Mouse (Mus musculus): ENCODE results near the gene Znrd1.
"Not testable (repeated sequence)": the region's sequence is repeated elsewhere in the genome, so short reads cannot be mapped to it uniquely, and the experiment has no call there.

Gene Znrd1

GRCm38 (mm10) chr17:36957999-36958743 lies at the start of gene Znrd1, which contains the start of gene Znrd1as:
Gene Znrd1 (minus strand): TSS chr17:36958559.
Gene Znrd1as (plus strand): TSS chr17:36958592.
- peak; percentile 98 for DNase-seq (ENCODE audit: low read depth, low spot score)

DNA sequence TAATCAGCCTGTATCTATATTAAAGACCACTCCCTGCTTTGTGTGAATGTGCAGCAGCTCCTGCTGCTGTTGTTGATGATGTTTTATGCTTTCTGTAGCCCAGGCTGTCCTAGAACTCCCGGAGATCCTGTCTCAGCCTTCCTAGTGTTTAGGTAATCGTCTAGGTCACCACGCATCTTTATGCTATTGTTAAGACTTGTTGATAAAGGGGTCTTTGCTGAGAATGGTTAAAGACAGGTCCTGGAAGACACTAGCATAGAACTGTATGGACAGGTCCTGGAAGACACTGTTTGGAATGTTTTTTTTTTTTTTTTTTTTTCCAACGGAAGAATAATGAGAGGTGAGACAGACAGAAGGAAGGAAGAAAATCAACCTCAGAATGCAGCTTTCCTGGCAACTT lies 45.0 kb upstream of the Znrd1 start:
- DNase-seq (ENCODE audit: low read depth, low spot score), result no peak

DNA sequence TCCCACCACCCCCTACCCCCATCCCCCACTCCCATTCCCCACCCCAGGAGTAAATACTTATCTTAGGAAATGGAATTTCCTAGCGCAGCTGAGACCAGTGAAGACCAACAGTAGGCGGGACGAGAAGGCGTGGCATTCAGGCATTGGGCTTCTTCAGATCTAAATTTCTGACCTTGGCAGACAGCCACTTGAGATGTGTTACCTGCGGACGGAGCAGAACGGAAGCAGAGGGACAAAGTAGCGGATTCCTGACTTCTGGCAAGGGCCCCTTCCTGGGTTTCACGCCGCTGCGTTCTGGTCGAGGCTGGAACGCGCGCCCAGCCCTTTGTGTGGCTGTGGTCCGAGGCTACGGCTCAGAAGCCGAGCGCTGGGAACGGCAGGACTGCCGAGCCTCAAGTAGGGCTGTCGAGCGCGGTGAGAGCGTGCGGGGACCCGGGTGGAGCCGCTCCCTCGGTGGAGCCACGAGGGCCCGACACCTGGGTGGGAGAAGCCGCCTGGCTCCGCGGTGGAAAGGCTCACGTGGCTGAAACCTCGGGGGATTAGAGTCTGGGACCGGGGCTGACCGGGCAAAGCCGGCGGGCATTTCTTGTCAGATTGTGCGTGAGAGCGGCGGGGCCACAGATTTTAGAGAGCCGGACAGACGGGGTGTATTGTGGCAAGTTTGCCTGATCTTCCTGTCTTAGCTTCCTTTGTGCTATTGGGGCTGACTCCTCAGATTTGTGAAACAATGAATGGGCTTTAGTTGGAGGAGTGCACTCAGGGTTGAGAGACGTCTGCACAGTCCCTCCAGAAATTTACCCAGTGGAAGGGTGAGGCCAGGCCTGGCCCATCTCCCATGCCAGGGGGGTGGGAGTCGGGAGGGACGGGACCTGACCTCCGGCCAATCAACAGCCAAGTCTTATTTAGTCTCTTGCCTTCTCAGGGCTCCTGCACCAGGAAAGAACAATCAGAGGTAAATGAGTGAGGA lies 44.3 kb upstream of the Znrd1 start:
- peak; percentile 91 for DNase-seq (ENCODE audit: low read depth, low spot score)

DNA sequence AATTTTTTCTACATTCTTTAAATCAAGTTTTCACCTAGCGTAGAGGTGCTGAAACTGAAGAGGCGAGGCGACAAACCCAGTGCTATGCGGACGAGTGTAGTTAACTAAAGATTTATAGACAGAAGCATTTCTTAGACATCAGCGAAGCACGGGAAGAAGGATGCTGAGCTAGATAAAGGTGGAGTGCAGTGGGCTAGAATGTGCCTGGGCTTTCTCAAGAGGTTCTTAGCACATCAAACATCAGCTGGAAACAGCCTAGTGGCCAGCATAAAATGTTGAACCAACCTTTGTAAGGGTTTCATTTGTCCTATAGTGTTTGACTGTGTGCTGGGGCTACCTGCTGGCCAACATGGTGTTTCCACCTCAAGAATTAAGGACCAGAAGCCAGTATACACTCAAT lies 42.5 kb upstream of the Znrd1 start, which contains the start of gene Zfp57:
TSS of gene Zfp57 (plus strand) at position 301 of the 400 bp plus-strand sequence.
- DNase-seq (ENCODE audit: low read depth, low spot score), result no peak

DNA sequence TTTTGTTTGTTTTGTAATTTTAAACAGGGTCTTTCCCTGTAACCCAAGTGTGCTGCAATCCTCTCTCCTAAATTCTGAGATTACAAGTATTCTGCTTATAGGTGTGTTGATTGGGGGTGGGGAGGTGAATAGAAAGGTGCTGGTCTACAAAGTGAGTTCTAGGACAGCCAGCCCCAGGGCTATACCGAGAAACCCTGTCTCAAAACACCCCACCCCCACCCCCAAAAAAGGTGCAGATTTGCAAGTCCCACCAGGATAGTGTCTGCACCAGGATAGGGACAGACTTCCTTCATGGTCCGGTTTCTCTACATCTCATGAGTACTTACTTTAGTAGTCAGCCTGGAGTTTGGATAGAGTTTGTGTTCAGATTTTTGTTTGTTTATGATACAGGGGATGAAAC lies 40.1 kb upstream of the Znrd1 start:
- DNase-seq (ENCODE audit: low read depth, low spot score), result no peak

DNA sequence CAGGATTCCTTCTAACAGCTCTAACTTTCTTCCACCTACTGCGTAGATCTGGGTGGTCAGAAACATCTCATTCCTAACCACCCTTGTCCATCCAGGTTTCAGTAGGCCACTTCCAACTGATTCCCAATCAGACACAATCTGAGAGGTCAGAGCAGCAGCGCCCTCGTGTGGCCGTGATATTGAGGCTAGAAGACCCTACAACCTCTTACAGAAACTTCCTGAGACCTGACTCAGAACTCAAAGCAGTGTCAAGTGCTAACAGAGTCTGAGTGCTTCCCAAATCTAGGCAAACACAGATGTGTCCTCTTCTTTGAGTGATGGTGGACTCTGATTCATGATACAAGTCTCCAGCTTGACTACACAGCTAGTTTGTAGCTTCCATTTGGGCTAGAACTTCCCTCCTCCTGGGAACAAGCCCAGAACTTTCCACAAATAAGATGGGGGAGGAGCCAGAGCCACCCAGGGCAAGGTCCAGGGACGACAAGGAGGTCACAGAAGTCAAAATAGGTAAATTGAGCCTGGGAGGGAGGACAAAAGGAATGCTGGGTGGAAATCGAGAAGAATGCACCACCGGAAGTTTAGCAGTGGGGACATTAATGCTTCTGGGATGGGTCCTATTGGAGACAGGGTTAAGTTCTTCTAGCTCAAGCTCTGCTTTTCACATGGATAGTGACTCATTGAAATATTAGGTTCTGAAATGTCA lies 38.8 kb upstream of the Znrd1 start:
- peak; percentile 83 for DNase-seq (ENCODE audit: low read depth, low spot score)

GRCm38 (mm10) chr17:36995448-36995847 lies 37.1 kb upstream of the Znrd1 start:
- DNase-seq (ENCODE audit: low read depth, low spot score), result no peak

DNA sequence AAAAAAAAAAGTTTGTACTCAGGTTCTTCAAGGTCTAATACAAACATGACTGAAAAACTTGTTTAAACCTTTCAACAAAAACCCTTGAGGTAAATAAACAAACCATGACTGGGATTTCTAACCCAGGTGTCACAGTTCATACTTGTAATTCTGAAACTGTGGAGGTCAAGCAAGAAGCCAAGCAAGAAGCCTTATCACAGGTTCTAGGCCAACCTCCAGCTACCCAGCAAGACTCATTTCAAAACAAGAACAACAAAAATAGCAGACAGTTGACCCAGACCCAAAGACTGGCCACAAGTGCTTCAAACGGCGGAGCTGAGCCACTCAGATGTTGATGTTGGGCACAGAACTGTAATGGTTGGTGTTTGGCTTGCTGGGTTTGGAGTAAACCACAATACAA lies 36.2 kb upstream of the Znrd1 start:
- no peak for DNase-seq (ENCODE audit: low read depth, low spot score)

DNA sequence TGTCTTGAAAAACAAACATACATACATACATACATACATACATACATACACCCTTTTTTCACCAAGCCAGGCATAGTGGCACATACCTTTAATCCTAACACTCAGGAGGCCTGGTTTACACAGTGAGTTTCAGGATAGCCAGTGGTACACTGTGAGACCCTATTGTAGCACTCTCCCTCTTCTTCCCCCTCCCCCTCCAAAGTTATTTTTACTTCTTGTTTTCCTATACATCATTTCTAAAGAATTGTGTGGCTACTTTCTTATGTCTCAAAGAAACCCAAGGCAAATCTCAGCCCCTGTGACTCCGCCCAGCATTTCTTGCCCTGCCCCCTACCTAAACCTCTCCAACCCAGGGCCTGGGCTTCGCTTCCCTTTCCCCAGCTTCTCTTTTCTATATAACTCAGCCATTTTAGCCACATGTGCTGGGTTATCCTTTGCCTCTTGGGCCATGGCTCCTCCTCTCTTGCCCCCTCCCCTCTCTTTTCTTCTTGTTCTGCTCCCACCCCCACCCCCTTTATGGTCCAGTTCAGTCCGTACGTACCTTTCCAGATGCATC lies 35.5 kb upstream of the Znrd1 start:
- DNase-seq (ENCODE audit: low read depth, low spot score), result no peak

- no peak for DNase-seq (ENCODE audit: low read depth, low spot score)
Observed at GRCm38 (mm10) chr17:36992336-36993104, 34.2 kb upstream of the Znrd1 start.

GRCm38 (mm10) chr17:36990630-36991029 lies 32.3 kb upstream of the Znrd1 start:
- not testable (repeated sequence) for DNase-seq (ENCODE audit: low read depth, low spot score)

- no peak for DNase-seq (ENCODE audit: low read depth, low spot score)
Observed at GRCm38 (mm10) chr17:36989437-36989836, 31.1 kb upstream of the Znrd1 start, which contains the start of gene H2-M5. Gene H2-M5 (minus strand): TSS chr17:36989537.

GRCm38 (mm10) chr17:36988475-36988874 lies 30.1 kb upstream of the Znrd1 start:
- DNase-seq (ENCODE audit: low read depth, low spot score), result no peak

GRCm38 (mm10) chr17:36982253-36983155 lies 24.1 kb upstream of the Znrd1 start:
- peak; percentile 46 for DNase-seq (ENCODE audit: low read depth, low spot score)

DNA sequence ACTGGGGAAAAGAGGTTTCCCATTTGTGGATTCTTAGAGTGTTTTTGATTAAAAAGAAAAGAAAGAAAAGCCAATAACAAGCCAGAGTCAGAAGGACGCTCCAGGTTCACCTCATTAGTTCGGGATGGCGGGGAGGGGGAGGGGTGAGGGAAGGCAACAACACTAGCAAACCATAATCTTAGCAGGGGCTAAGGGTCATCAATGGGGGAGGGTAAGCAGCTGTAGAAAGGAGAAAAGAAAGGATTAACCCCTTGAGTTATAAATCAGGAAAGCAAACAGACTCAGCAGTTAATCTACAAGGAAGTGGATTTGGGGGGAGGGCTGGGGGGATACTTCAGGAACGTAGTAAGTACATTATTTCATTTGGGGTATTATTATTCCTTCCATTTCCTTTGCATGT lies 23.5 kb upstream of the Znrd1 start:
- no peak for DNase-seq (ENCODE audit: low read depth, low spot score)

GRCm38 (mm10) chr17:36981221-36981813 lies 23.0 kb upstream of the Znrd1 start, which contains the start of gene 2410137M14Rik:
Gene 2410137M14Rik (minus strand): TSS chr17:36981237.
- DNase-seq (ENCODE audit: low read depth, low spot score), result no peak

DNA sequence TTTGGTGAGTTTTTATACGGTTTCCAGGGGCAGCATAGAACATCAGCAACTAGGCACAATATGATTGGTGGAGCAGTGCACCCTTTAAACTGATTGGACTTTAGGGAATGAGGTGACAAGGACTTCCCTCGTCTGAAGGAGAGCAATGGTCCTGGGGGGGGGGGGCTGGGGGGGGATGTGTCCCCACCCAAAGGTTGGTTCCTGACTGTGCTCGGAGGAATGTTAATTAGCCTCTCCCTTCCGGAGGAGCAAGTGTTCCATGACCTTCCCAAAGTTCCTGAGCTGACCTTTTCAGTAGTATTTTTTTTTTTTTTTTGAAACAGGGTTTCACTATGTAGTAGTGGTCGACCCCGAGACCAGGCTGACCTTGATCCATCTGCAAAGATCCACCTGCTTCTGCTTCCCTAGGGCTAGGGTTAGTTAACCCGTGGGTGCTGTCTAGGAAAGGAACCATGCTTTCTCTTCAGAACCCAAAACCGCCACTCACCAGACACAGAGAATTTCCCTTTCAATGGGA lies 15.0 kb upstream of the Znrd1 start:
- DNase-seq (ENCODE audit: low read depth, low spot score), result no peak

DNA sequence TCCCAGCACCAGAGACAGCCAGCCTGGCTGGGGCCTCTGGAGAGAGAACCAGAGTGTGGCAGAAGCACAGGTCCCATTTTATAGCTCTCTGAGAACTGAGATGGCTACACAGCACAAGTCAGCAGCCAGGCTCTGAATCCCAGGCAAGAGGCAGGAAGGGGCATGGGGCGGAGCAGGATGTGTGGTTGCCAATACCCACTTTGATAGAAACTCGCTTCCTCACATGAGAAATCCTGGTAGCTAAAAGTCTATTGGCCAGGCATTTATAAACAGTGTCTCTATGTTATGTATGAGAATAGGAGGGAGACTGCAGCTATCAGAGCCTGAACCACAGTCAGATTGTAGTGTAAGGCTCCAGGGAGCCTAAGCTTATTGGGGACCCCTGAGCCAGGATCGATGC lies 14.4 kb upstream of the Znrd1 start:
- DNase-seq (ENCODE audit: low read depth, low spot score), result no peak

Data from mesoderm, embryonic 11.5 days (tissue).